Mouse (Mus musculus): ENCODE measurements around the gene Sidt1.

Gene Sidt1

GRCm38 (mm10) chr16:44332861-44333284 is at the start of gene Sidt1:
Gene Sidt1, minus strand, starts transcription at chr16:44333196.
- 5% methylated on average over 15 of the region's 15 CpGs for WGBS

GRCm38 (mm10) chr16:44381578-44381977 is 48.6 kb upstream of the Sidt1 start:
- 68% methylated on average over 5 of the region's 5 CpGs for WGBS

DNA sequence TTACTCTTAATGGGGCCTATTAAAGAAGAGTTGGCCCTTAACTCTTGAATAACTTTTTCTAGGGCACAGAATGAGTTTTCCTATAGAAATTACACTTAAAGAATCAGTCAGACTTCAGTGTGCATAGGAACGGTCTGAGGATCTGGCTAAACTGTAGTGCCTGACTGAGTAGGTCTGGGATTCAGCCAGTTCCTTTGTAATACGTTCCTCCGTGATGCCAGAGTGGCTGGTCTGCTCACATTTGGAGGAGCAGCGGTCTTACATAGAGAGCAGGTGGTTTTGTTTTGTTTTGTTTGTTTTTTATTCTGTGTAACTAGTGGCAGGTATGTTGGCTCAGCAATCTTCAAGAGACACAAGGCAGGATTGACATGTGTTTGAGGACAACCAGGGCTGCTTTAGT is 47.0 kb upstream of the Sidt1 start:
- 80% methylated on average over 4 of the region's 4 CpGs for WGBS

DNA sequence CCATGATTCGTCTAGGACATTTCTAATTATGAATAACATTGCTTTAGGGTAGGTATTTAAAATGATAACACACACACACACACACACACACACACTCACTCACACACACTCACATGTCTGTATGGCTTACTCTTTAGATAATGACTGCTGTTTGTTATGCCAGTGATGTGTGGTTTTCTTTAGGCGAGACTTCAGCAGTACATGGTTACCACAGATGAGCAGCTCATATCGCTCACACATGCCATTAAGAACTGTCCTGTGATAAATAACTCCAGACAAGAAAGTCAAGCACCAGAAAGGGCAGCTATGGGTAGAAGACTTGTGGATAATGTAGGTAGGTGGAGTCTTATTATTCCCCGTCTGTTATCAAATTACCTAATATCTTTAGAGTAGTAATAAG is 42.5 kb upstream of the Sidt1 start:
- 95% methylated on average over 4 of the region's 4 CpGs for WGBS

- 98% methylated on average over 7 of the region's 7 CpGs for WGBS
Measured at GRCm38 (mm10) chr16:44365522-44365921, 32.5 kb upstream of the Sidt1 start.

- 80% methylated on average over 10 of the region's 10 CpGs for WGBS
Measured at GRCm38 (mm10) chr16:44361921-44362890, 29.2 kb upstream of the Sidt1 start.

DNA sequence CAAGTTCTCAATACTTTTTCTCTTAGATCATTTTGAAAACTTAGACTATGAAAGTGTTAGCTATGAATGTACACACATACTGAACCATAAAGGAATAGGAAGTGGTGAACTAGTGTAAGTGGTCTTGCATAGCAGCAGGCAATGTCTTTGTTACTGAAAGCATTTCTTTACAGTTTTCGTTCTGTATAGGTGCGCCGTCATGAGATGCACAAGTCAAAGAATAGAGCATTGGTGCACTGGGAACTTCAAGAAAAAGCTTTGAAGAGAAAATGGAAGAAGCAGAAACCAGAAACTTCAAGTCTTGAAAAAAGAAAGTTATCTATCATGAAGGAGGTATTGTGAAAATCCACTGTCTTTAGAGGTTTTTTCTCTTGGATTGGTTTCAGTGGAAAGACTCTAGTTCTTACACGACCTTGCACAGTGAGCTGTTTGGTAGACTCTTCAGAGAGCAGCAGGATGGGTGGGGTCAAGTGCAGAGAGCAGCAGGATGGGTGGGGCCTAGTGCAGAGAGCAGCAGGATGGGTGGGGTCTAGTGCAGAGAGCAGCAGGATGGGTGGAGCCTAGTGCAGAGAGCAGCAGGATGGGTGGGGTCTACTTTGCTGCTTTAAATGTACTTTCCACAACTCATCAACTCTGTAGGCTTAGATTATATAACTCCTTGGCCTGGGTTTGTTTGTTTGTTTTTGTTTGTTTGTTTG is 24.7 kb upstream of the Sidt1 start:
- WGBS, result 84% methylated on average over 4 of the region's 4 CpGs

DNA sequence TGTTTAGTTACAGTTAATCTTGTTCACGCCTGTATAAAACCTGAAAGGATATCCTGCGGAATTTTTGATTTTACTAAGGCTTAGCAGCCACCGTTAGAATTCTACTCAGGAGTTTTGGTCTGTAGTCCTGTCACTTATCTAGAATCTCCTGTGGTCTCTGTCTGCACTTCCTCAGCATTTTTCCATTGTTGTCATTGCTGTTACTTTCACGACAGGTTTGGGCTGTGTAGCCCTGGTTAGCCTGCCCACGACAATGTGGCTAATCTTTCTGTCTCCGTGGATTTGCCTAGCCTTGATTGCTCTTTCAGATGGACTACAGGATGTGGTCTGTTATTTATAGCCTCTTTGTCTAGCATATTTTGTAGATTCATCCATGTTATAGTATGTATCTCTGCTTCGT is 23.3 kb upstream of the Sidt1 start:
- WGBS, result 78% methylated on average over 7 of the region's 7 CpGs

- 89% methylated on average over 4 of the region's 4 CpGs for WGBS
Measured at GRCm38 (mm10) chr16:44349801-44350397, 16.9 kb upstream of the Sidt1 start.

DNA sequence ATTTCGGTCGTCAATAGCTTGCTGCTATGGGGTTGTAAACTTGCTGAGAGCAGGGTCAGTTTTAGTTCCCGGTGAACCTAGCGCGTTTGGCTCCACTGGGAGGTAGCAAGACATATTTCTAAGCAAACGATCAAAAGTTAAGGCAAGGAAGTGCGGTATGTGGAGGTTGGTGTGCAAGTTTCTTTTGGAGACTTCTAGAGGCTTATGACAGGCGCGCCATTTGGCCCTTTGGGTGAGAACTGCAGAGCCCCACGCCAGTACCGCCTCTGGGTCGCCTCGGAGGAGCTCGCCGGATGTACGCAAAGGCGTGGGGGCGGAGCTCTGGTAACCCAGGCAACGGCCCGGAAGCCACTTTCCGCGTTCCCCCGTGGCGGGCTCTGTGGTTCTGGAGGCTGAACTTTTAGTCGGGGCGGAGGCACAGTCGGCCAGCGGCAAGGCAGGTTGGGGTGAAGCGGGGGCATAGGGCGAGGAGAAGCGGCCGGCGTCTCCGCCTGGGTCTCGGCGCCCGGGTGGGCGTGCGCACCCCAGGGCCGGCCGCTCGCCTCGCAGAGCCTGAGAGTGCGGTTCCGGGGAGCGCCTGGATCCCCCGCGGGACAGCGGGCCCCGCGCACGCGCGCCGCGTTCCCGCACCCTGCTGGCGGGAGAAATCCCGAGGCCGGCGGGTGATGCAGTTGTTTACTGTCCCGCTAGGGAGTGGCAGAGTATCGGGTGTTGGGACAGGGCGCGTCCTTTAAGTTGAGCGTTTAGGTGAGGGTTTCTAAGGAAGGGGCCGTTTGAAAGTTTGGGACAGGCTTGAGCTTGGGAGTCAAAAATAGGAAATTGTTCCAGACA is 14.3 kb upstream of the Sidt1 start, which contains the start of gene Spice1:
Gene Spice1, plus strand, starts transcription at position 51 of the 831 bp plus-strand sequence.
- whole genome bisulfite sequencing, result under 1% methylated on average over 67 of the region's 67 CpGs

DNA sequence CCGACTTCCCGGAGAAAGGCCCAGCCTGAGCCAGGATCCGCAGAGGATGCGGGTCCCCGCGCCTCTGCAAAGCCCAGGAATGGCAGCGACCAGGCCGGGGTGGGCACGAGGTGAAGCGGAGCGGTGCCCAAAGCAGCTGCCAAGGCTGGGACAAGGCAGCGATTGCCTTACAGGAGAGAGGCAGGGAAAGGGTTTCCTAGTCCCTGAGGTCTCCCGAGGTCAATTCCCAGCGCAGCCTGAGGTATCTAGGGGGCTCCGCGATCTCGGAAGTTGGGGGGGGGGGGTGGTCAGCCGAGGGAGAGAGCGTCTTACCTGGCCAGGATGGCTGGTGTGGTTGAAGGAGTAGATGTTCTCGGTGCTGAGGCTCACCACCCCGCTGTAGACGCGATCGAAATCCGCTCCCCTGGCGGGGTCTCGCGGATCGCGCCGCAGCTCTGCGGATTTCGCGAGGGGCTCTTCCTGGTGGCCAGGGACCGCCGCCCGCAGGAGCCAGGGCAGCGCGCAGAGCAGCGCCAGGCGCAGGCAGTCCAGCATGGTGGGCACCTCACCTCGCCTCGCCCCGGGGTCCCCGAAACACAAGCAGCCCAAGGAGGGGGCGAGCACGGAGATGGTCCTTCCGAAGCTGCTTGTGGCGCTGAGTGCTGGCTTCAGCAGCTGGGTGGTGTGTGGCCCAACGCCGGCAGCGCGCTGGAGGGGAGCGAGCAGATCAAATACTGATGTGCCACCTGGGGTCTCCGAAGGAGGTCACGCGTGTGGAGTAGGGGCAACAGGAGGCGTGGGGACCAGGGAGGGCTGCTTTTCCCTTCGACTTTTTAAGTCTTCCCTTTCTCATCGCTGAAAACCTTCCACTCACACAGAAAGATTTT is 768 bp downstream of the Sidt1 start:
- 2% methylated on average over 60 of the region's 60 CpGs for WGBS

- 18% methylated on average over 6 of the region's 6 CpGs for WGBS
Measured at GRCm38 (mm10) chr16:44331671-44331994, 1.4 kb downstream of the Sidt1 start.

DNA sequence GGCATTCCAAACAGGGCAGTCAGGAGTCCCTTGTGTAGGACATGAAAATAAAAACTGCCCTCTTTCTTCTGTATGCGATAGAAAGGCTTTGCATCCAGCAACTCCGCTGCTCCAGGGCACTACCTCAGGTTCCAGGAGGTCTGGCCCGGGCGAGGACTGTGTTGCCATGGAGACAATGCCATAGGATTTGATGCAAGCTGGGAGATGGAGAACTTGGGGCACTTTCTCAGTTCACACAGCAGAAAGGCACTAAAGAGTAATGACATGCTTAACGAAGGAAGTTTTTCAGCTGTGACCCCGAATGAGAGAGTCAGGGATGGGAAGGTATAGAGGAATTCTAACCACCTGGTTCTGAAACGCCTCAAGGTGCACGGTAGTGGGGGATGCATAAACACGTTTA is 1.8 kb downstream of the Sidt1 start:
- WGBS, result 36% methylated on average over 9 of the region's 9 CpGs

DNA sequence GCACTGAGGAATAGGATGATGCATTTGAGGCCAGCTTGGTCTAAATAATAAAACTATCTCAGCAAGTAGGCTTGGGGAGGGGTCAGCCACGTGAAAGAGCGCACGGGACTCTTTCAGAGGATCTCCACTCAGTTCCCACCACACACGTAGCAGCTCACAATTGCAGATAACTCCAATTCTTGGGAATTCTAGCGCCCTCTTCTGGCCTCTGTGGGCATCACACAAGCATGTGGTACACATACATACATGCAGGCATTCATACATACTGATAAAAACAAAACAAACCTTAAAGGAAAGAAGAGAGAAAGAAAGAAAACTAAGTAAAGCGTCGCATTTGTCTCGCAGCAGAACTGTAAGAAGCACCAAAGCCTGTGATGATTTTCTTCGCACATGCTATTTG is 2.3 kb downstream of the Sidt1 start:
- 69% methylated on average over 9 of the region's 9 CpGs for WGBS

GRCm38 (mm10) chr16:44328644-44329043 is 4.4 kb downstream of the Sidt1 start:
- WGBS, result 77% methylated on average over 4 of the region's 4 CpGs

DNA sequence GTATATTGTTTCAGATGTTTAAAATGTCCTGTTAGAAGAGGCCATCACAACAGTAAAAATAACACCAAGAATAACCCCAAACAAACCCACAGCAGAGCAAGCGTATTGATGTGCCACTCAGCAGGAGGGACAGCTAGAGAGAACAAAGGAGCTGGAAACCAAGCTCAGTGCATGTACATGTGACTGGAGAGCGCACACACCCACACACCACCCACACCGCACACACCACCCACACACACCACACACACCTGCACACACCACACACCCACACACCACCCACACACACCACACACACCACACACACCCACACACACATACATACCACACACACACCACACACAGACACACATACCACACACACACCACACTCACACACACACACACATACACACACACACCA is 12.8 kb downstream of the Sidt1 start:
- WGBS, result 58% methylated on average over 3 of the region's 3 CpGs

GRCm38 (mm10) chr16:44316350-44316749 is 16.6 kb downstream of the Sidt1 start:
- WGBS, result 82% methylated on average over 4 of the region's 4 CpGs

DNA sequence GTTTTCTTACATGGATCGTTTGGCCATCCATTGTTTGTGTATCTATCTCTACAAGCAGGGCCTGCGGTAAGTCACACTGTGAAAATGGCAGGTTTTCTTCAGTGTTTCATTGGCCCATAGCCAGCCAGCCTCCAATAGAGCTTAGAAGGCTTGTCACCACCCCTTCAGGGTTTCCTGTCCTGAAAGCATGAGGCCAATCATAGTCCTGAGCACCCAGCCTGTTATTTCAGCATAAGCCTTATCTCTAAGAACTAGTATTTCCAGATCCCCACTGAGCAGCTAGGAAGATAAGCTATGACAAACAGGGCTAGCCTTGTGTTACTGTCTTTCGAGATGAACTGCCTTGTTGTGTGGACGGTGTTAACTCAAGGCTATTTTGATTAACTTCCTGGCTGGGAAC is 19.6 kb downstream of the Sidt1 start:
- 62% methylated on average over 4 of the region's 4 CpGs for WGBS

GRCm38 (mm10) chr16:44305606-44306005 is 27.4 kb downstream of the Sidt1 start:
- 64% methylated on average over 3 of the region's 3 CpGs for WGBS

DNA sequence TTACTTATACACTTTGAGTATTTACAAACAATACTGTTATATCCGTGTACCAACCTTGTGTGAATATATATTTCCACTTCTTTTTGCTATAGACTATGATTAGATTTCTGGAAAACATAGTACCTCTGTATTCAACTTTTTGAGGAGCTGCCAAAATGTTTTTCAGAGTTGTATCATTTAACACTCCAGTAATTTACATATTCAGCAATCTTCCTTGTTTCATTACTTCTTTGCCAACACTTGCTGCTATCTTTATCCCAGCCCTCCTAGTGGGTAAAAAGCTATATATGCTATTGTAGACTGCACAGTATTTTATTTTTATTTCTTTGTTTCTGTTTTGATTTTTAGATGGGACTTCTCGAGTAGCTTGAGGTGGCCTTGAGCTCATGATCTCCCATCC is 29.2 kb downstream of the Sidt1 start:
- 45% methylated on average over 2 of the region's 2 CpGs for WGBS

Data from cerebral cortex, adult 2 months (tissue).